Mouse (Mus musculus) heart, postnatal 0 days (tissue): ENCODE data around the gene Chst15.

Experiments used
- CTCF ChIP-seq: IDR thresholded peaks from 2 replicates; pipeline ENCODE4 v1.5.1; 2016; ENCODE audit warnings: antibody characterized with exemption, control low read depth, low read depth
- EP300 ChIP-seq: IDR thresholded peaks from 2 replicates; pipeline ENCODE4 v1.6.1; 2016; ENCODE audit warnings: antibody characterized with exemption, low read depth

- TF ChIP-seq CTCF (no peak), EP300 (no peak)
Observed at GRCm38 (mm10) chr7:132303988-132304387, 13.0 kb downstream of the Chst15 start.
